Mouse (Mus musculus) MEL (cell line): ENCODE measurements around the gene Flrt2. TPM values are rescaled to one million over a fixed set of nuclear protein-coding genes. Genes with fewer than 3 reads are reported as not detected.

ENCODE experiments used
- DNase-seq: peaks from one replicate; pipeline ENCODE4 v3.0.0; 2011; ENCODE audit warnings: low read depth, low spot score
- H3K27ac ChIP-seq: 2 replicates; pipeline ENCODE4 v1.5.1; 2012; ENCODE audit warnings: low read depth, mild to moderate bottlenecking, control low read depth, low read length, moderate library complexity; ENCODE audit not compliant: control insufficient read depth
- H3K27me3 ChIP-seq, 2 experiments: fragments of 150-350 bp in 1 of 2; sonication (generic) in 1 of 2; 2 replicates each; pipeline ENCODE4 v1.6.1; 2012; ENCODE audit warnings: low read length in 2 of 2, mild to moderate bottlenecking in 2 of 2, improper control_type of control experiment in 1 of 2, moderate library complexity in 1 of 2; ENCODE audit not compliant: insufficient read depth in 2 of 2, control insufficient read depth in 1 of 2
- H3K36me3 ChIP-seq, 2 experiments: 2 replicates each; pipeline ENCODE4 v1.6.1; 2012 to 2014; ENCODE audit warnings: low read length in 2 of 2, improper control_type of control experiment in 1 of 2, inconsistent platforms in 1 of 2, mild to moderate bottlenecking in 1 of 2; ENCODE audit not compliant: insufficient read depth in 2 of 2, control insufficient read depth in 1 of 2
- H3K4me1 ChIP-seq, 2 experiments: fragments of 150-350 bp in 1 of 2; sonication (generic) in 1 of 2; 2 replicates each; pipeline ENCODE4 v1.6.1; 2012; ENCODE audit warnings: low read length in 2 of 2, improper control_type of control experiment in 1 of 2, mild to moderate bottlenecking in 1 of 2; ENCODE audit not compliant: insufficient read depth in 2 of 2, control insufficient read depth in 1 of 2
- H3K4me3 ChIP-seq, 2 experiments: fragments of 150-350 bp in 1 of 2; sonication (generic) in 1 of 2; 2 replicates each; pipeline ENCODE4 v1.5.1; 2012; ENCODE audit warnings: low read depth in 2 of 2, low read length in 2 of 2, mild to moderate bottlenecking in 2 of 2, moderate library complexity in 2 of 2, control low read depth in 1 of 2, improper control_type of control experiment in 1 of 2; ENCODE audit not compliant: control insufficient read depth in 1 of 2, insufficient read depth in 1 of 2
- H3K79me2 ChIP-seq: 2 replicates; pipeline ENCODE4 v1.6.1; 2012; ENCODE audit warnings: mild to moderate bottlenecking, low read length, moderate library complexity; ENCODE audit not compliant: control insufficient read depth, poor library complexity, insufficient read depth
- H3K9ac ChIP-seq: 2 replicates; pipeline ENCODE4 v1.6.1; 2012; ENCODE audit warnings: low read depth, mild to moderate bottlenecking, control low read depth, low read length, moderate library complexity; ENCODE audit not compliant: control insufficient read depth, poor library complexity, severe bottlenecking
- H3K9me3 ChIP-seq: fragments of 150-350 bp; sonication (generic); replicated peaks from 2 replicates; pipeline ENCODE4 v1.6.1; 2012; ENCODE audit warnings: mild to moderate bottlenecking, low read length, improper control_type of control experiment, moderate library complexity; ENCODE audit not compliant: insufficient read depth
- BHLHE40 ChIP-seq: IDR thresholded peaks from 2 replicates; pipeline ENCODE4 v1.6.1; 2012; ENCODE audit warnings: low read depth, mild to moderate bottlenecking, inconsistent platforms, low read length, improper control_type of control experiment, borderline replicate concordance
- CHD2 ChIP-seq: IDR thresholded peaks from 2 replicates; pipeline ENCODE4 v1.6.1; 2011; ENCODE audit warnings: low read length, improper control_type of control experiment
- E2F4 ChIP-seq: IDR thresholded peaks from 2 replicates; pipeline ENCODE4 v1.6.1; 2011; ENCODE audit warnings: low read depth, low read length, improper control_type of control experiment, borderline replicate concordance
- ELF1 ChIP-seq: IDR thresholded peaks from 2 replicates; pipeline ENCODE4 v1.6.1; 2014; ENCODE audit warnings: low read depth, mild to moderate bottlenecking, inconsistent platforms, low read length, improper control_type of control experiment, moderate library complexity
- EP300 ChIP-seq, 2 experiments: IDR thresholded peaks; 2 replicates each; pipeline ENCODE4 v1.6.1; 2011; ENCODE audit warnings: improper control_type of control experiment in 2 of 2, low read length in 2 of 2, low read depth in 1 of 2, mild to moderate bottlenecking in 1 of 2
- GATA1 ChIP-seq: IDR thresholded peaks from 2 replicates; pipeline ENCODE4 v1.6.1; 2011; ENCODE audit warnings: low read depth, low read length, improper control_type of control experiment
- MAZ ChIP-seq: IDR thresholded peaks from 2 replicates; pipeline ENCODE4 v1.6.1; 2012; ENCODE audit warnings: low read depth, mild to moderate bottlenecking, inconsistent platforms, low read length, improper control_type of control experiment
- MYB ChIP-seq: IDR thresholded peaks from 2 replicates; pipeline ENCODE4 v1.6.1; 2011; ENCODE audit warnings: mild to moderate bottlenecking, low read depth, low read length, improper control_type of control experiment
- TAL1 ChIP-seq: IDR thresholded peaks from 2 replicates; pipeline ENCODE4 v1.6.1; 2012; ENCODE audit warnings: mild to moderate bottlenecking, inconsistent platforms, low read length, moderate library complexity, mixed read lengths
- USF1 ChIP-seq: IDR thresholded peaks from 2 replicates; pipeline ENCODE4 v1.6.1; 2014; ENCODE audit warnings: low read depth, mild to moderate bottlenecking, inconsistent platforms, low read length, improper control_type of control experiment, moderate library complexity
- USF2 ChIP-seq, 2 experiments: IDR thresholded peaks; 2 replicates each; pipeline ENCODE4 v1.6.1; 2011 to 2012; ENCODE audit warnings: improper control_type of control experiment in 2 of 2, low read length in 2 of 2, borderline replicate concordance in 1 of 2, inconsistent platforms in 1 of 2, low read depth in 1 of 2, mild to moderate bottlenecking in 1 of 2; ENCODE audit not compliant: insufficient read depth in 1 of 2
- ZC3H11A ChIP-seq: IDR thresholded peaks from 2 replicates; pipeline ENCODE4 v1.6.1; 2012; ENCODE audit warnings: low read depth, mild to moderate bottlenecking, inconsistent platforms, low read length, improper control_type of control experiment
- ZMIZ1 ChIP-seq: IDR thresholded peaks from 2 replicates; pipeline ENCODE4 v1.6.1; 2012; ENCODE audit warnings: low read depth, mild to moderate bottlenecking, inconsistent platforms, low read length, improper control_type of control experiment, moderate library complexity
- ZNF384 ChIP-seq: IDR thresholded peaks from 2 replicates; pipeline ENCODE4 v1.6.1; 2012; ENCODE audit warnings: low read depth, mild to moderate bottlenecking, inconsistent platforms, low read length, improper control_type of control experiment
- polyA plus RNA-seq, 2 experiments: library from polyadenylated mRNA; stranded (reverse) in 1 of 2; unstranded in 1 of 2; fragments of >175 nt in 1 of 2; fragments of >200 nt in 1 of 2; gene quantifications; 2 replicates each; pipeline versions ENCODE4 v1.2.1 to v1.2.4; 2012; ENCODE audit warnings: low replicate concordance in 2 of 2, low read depth in 1 of 2; ENCODE audit not compliant: insufficient read length in 2 of 2, insufficient read depth in 1 of 2, missing spikeins in 1 of 2
- total RNA-seq: library from RNA; depleted of rRNA; stranded (reverse); fragments of 300-350 nt; gene quantifications from 2 replicates; pipeline ENCODE4 v1.2.3, GENCODE M21; 2012

The Flrt2 gene
- total and polyA plus RNA-seq, 3 experiments = not detected

DNA sequence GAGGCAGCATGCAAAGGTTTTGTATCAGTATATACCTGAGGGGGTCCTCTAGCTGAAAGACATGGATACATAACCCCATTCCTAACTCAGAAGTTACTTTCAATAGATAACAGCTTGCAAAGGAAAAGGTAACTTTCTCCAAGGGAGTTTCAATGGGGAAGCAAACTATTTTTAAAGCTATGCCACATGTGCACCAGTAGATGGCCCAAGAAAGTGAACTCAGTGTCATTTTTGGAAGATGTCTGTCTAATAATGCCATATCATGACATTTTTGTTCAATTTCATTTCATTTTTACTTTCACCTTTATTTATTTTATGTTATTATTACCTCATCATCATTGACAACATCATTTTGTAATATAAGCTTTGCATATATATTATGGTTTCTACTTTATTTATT, 124.6 kb downstream of the Flrt2 start:
- Histone ChIP-seq H3K4me3 (no peak overlapping the region), H3K9ac (no peak overlapping the region), H3K27ac (no peak overlapping the region), H3K4me1 (no peaks in the 10 kb centered on the region), H3K36me3 (no peaks in the 10 kb centered on the region), H3K27me3 (no peaks in the 10 kb centered on the region), H3K9me3 (no peaks in the 10 kb centered on the region), H3K79me2 (no peaks in the 10 kb centered on the region)
- DNase-seq = no peak
- TF ChIP-seq CHD2 = no peak
- TF ChIP-seq ZC3H11A = no peak
- no peak for TF ChIP-seq USF2 (IDR thresholded peaks at IDR 0.05; ENCODE audit: borderline replicate concordance in 1 of 2, insufficient read depth in 1 of 2, low read depth in 1 of 2, low read length in 2 of 2)
- TF ChIP-seq TAL1 = no peak
- TF ChIP-seq ZMIZ1 = no peak
- no peak for TF ChIP-seq GATA1
- no peak for TF ChIP-seq EP300 (IDR thresholded peaks at IDR 0.05; ENCODE audit: low read depth in 1 of 2, low read length in 2 of 2)
- TF ChIP-seq MYB = no peak
- TF ChIP-seq USF1 = no peak
- no peak for TF ChIP-seq ELF1
- no peak for TF ChIP-seq MAZ
- no peak for TF ChIP-seq BHLHE40
- TF ChIP-seq E2F4 = no peak
- no peak for TF ChIP-seq ZNF384
